Mouse (Mus musculus) embryonic facial prominence, embryonic 14.5 days (tissue): ENCODE data around the gene Tnni2. TPM values are rescaled to one million over a fixed set of nuclear protein-coding genes. Genes with fewer than 3 reads are reported as not detected.

Experiments
- ATAC-seq: fragments of 200-750 bp; cut with Nextera tagmentation; 2 replicates; pipeline ENCODE4 v1.8.0; 2017; ENCODE audit warnings: low read depth, moderate number of reproducible peaks, moderate TSS enrichment
- DNase-seq: peaks from one replicate; pipeline ENCODE4 v3.0.0-alpha.2; 2015; ENCODE audit warnings: low spot score
- H3K27ac ChIP-seq: fragments of 300-500 bp; sonication (generic); replicated peaks from 2 replicates; pipeline ENCODE4 v1.5.1; 2014; ENCODE audit warnings: low read depth, mild to moderate bottlenecking, low read length, moderate library complexity
- H3K27me3 ChIP-seq: fragments of 300-500 bp; sonication (generic); replicated peaks from 2 replicates; pipeline ENCODE4 v1.6.1; 2014; ENCODE audit warnings: low read length; ENCODE audit not compliant: control insufficient read depth, insufficient read depth
- H3K36me3 ChIP-seq: fragments of 300-500 bp; sonication (generic); 2 replicates; pipeline ENCODE4 v1.6.1; 2014; ENCODE audit warnings: low read length, mixed read lengths; ENCODE audit not compliant: control insufficient read depth, insufficient read depth
- H3K4me1 ChIP-seq: fragments of 300-500 bp; sonication (generic); 2 replicates; pipeline ENCODE4 v1.6.1; 2014; ENCODE audit warnings: antibody characterized with exemption, low read length; ENCODE audit not compliant: control insufficient read depth, insufficient read depth
- H3K4me2 ChIP-seq: fragments of 300-500 bp; sonication (generic); 2 replicates; pipeline ENCODE4 v1.6.1; 2014; ENCODE audit warnings: low read depth, mild to moderate bottlenecking, low read length, moderate library complexity, mixed read lengths
- H3K4me3 ChIP-seq: fragments of 300-500 bp; sonication (generic); 2 replicates; pipeline ENCODE4 v1.5.1; 2014; ENCODE audit warnings: low read depth, mild to moderate bottlenecking, low read length
- H3K9ac ChIP-seq: fragments of 300-500 bp; sonication (generic); 2 replicates; pipeline ENCODE4 v1.6.1; 2014; ENCODE audit warnings: low read depth, mild to moderate bottlenecking, low read length, moderate library complexity, mixed read lengths
- H3K9me3 ChIP-seq: fragments of 300-500 bp; sonication (generic); 2 replicates; pipeline ENCODE4 v1.6.1; 2016; ENCODE audit warnings: low read length; ENCODE audit not compliant: control insufficient read depth
- WGBS: fragments of 180-500 bp; shearing (Covaris S2); extraction: QIAGEN DNeasy Blood & Tissue Kit; methylation state at CpG from one replicate; pipeline ENCODE4 v1.1.7; 2014; 5-methylcytosine and 5-hydroxymethylcytosine counted together
- polyA plus RNA-seq: library from polyadenylated mRNA; unstranded; fragments of >200 nt; fragmentation: Nextera tagmentation; extraction: Ambion mirVana; gene quantifications from 2 replicates; pipeline ENCODE4 v1.2.1, GENCODE M21; 2014

The Tnni2 gene
- polyA plus RNA-seq, 1 experiment from 2014 or later = 564 TPM

DNA sequence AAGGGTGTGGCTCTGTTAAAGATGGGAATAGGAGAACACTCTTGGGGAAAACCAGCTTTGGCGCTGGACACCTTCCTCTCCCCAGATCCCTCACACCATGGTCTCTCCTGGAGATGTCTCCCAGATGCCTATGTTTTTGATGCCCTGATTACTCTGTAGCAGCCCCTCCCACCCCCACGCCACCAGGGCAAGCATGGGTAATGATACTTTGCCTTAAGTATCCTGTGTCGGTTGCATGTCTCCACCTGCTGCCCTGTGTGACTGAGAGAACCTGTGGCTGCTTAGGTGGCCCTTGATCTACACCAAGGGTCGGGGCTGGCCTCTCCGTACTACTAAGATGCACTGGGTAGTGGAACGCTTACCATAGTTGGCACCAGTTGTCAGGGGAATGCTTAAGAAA, 36.4 kb downstream of the Tnni2 start:
- Histone ChIP-seq H3K9ac (no peak overlapping the region), H3K27ac (no peak overlapping the region; the same call in 1 of the 2 replicates), H3K9me3 (no peaks in the 10 kb centered on the region), H3K4me1 (peaks cover 26% of the 10 kb centered on the region), H3K27me3 (no peaks in the 10 kb centered on the region), H3K4me3 (no peak overlapping the region), H3K4me2 (no peak overlapping the region), H3K36me3 (no peaks in the 10 kb centered on the region)
- 84% methylated on average over 6 of the region's 6 CpGs for WGBS
- no peak for DNase-seq
- ATAC-seq = no peak

DNA sequence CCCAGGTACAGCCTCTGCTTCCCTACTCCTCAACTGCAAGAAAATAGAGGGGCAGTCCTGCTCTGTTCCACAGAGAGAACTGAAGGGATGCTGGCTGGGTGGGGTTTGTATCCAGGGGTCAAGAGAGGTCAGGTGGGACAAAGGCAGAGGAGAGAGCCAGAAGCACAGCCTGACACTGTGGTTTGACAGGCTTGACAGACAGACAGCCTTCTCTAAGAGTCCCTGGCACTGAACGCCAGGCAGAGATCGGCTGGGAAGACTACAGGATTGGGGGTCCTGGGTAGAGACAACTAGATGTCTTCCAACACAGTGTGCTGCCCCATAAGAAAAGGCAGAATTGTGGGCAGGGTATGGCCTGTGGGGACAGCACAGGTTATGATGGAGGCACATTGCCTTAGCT, 37.0 kb downstream of the Tnni2 start:
- WGBS = 85% methylated on average over 2 of the region's 2 CpGs
- DNase-seq = no peak
- H3K9me3 ChIP-seq = no peaks in the 10 kb centered on the region
- H3K4me1 ChIP-seq = peaks cover 32% of the 10 kb centered on the region
- no peak overlapping the region for H3K4me2 ChIP-seq
- ATAC-seq = no peak
- no peak overlapping the region for H3K4me3 ChIP-seq
- no peak overlapping the region for H3K9ac ChIP-seq
- H3K36me3 ChIP-seq = no peaks in the 10 kb centered on the region
- no peaks in the 10 kb centered on the region for H3K27me3 ChIP-seq
- no peak overlapping the region; the same call in none of the 2 replicates for H3K27ac ChIP-seq

DNA sequence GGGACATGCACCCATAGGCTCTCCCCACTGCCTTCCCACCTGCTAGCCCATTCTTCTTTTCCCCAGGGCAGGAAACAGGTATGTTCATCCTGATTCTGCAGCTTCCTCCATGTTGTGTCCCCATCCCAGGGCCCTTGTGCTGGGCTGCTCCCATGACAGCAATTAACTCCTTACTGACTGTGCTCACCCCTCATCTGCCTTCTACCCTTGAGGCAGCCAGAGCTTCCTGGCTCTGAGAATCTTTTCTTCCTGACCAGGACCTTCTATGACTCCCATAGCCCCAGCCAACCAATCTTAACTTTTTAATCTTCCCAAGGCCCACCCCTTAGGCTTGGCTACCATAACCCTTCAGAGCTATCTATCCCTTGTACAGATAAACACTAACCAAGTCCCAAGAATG, 37.7 kb downstream of the Tnni2 start:
- Histone ChIP-seq H3K27ac (no peak overlapping the region), H3K27me3 (no peaks in the 10 kb centered on the region), H3K9ac (no peak overlapping the region), H3K36me3 (no peaks in the 10 kb centered on the region), H3K4me3 (no peak overlapping the region), H3K4me2 (no peak overlapping the region), H3K9me3 (no peaks in the 10 kb centered on the region), H3K4me1 (peaks cover 35% of the 10 kb centered on the region)
- DNase-seq = no peak
- no peak for ATAC-seq

DNA sequence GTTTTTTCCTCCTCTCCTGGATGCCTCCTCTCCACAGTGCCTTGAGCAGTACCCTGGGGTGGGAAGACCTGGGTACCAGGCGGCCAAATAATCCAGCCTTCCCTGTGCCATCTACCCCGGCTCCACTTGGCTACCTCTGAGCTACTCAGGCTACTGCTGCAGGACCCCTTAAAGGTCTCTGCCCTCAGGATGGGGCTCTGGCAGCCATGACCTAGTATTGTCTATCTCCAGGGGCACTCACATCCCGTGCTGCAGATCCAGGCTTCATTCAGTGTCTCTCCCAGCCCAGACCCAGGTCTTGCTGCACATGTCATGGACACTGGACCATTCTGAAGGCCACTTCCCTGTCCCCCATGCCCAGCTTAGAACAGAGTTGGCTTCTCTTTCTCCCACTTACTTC, 38.3 kb downstream of the Tnni2 start:
- Histone ChIP-seq H3K4me3 (no peak overlapping the region), H3K4me1 (peaks cover 35% of the 10 kb centered on the region), H3K27ac (peak overlapping the region; percentile 98; the same call in 1 of the 2 replicates), H3K36me3 (no peaks in the 10 kb centered on the region), H3K9ac (no peak overlapping the region), H3K4me2 (no peak overlapping the region), H3K9me3 (no peaks in the 10 kb centered on the region), H3K27me3 (no peaks in the 10 kb centered on the region)
- ATAC-seq (no peak), DNase-seq (no peak)
- WGBS = 93% methylated on average over 3 of the region's 3 CpGs

DNA sequence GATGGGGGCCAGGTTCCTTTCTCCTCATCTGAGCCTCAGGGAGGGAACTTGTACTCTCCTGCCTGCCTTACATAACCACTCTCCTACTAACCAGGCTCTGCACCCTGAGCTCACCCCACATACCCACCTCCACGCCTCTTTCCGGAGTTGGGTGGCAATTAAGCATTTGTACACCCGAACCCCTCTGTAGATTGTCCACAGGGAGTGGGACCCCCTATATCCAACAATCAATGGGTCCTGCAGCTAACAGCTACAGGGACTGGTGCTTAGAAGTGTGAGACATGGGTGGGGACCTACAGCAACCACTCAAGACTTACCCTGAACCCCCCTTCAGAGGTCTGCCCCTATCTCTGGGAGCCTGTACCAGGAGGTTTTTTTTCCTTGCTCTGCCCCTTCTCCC, 39.1 kb downstream of the Tnni2 start:
- Histone ChIP-seq H3K4me3 (no peak overlapping the region), H3K9ac (peak overlapping the region; percentile 64; the same call in 1 of the 2 replicates), H3K9me3 (no peaks in the 10 kb centered on the region), H3K27me3 (no peaks in the 10 kb centered on the region), H3K36me3 (no peaks in the 10 kb centered on the region), H3K4me1 (peaks cover 35% of the 10 kb centered on the region), H3K27ac (peak overlapping the region; percentile 98), H3K4me2 (peak overlapping the region; percentile 51; the same call in 1 of the 2 replicates)
- WGBS = 84% methylated on average over 3 of the region's 3 CpGs
- ATAC-seq (no peak), DNase-seq (no peak)

DNA sequence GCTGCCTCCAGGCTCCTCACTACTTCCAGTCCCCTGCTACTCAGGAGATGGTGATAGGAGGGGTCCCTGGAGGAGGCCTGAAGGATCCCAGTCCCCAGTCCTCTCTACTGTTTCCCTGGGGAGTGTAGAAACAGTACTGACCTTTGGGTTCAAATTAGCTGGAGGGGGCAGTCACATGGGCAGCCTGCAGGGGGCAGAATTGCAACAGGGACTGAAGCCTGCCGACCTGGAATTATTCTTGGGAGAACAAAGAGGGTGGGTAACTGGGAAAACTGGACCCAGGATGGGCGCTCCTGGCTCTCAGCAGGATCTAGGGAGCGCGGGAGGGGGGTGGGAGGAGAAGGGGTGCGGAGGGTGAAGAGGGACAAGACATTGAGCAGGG, 39.6 kb downstream of the Tnni2 start:
- peak overlapping the region; percentile 98 for H3K27ac ChIP-seq
- peak overlapping the region; percentile 23; the same call in 1 of the 2 replicates for H3K4me3 ChIP-seq
- H3K4me2 ChIP-seq = peak overlapping the region; percentile 51
- no peak for ATAC-seq
- no peaks in the 10 kb centered on the region for H3K27me3 ChIP-seq
- no peaks in the 10 kb centered on the region for H3K36me3 ChIP-seq
- no peak for DNase-seq
- peaks cover 40% of the 10 kb centered on the region for H3K4me1 ChIP-seq
- 14% methylated on average over 5 of the region's 5 CpGs for WGBS
- H3K9ac ChIP-seq = peak overlapping the region; percentile 64
- no peaks in the 10 kb centered on the region for H3K9me3 ChIP-seq

DNA sequence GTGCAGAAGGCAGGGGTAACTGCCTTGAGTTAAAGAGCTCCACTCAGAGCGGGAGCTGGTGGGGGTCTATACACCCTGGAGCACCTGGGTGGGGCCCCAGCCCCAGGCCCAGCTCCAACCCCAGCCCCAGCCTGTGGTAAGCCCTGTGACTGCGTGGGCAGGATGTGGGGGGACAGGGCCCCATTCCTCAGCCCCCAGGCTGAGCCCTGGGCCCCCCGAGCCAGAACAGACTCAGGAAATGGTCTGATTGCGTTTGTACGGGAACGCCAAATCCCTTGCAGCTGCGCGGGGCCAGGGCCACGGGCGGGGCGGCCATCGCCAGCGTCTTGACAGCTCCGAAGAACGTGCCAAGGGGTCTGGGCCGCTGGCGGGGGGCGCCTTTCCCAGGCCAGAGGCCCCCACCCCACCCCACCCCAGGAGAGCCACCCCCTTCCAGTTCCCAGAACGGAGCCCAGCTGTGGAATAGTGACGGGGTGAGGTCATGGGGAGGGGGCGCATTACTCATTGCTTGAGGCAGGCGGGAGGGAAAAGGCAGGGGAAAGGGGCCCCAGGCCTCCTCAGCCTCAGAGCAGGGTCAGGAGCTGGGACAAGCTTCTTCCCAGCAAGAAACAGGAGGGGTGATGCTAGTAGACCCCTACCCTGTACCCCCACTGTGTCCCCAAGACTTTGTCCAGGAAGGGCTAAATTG, 40.1 kb downstream of the Tnni2 start:
- peak overlapping the region; percentile 64 for H3K9ac ChIP-seq
- peaks cover 44% of the 10 kb centered on the region for H3K4me1 ChIP-seq
- ATAC-seq (peak; percentile 80), DNase-seq (peak; percentile 96)
- H3K9me3 ChIP-seq = no peaks in the 10 kb centered on the region
- 2% methylated on average over 9 of the region's 22 CpGs for WGBS
- peak overlapping the region; percentile 98 for H3K27ac ChIP-seq
- peak overlapping the region; percentile 23 for H3K4me3 ChIP-seq
- H3K4me2 ChIP-seq = peak overlapping the region; percentile 51
- H3K27me3 ChIP-seq = no peaks in the 10 kb centered on the region
- H3K36me3 ChIP-seq = no peaks in the 10 kb centered on the region

DNA sequence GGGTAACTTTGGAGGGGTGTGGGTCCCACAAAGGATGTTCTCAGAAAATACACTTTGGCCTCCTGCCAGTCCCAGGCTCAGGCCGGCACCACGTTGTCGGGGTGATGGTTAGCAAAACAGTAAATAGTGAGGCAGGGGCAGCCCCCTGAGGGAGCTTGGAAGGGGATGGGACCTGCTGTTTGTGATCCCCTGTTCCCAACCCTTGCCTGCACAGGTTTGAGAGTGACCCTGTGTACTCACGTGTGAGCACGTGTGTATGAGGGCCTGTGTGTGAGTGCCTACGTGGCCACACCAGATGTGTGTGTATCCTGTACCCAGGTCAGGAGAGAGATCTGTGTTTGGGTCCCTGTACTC, 40.6 kb downstream of the Tnni2 start:
- DNase-seq (peak; percentile 75), ATAC-seq (peak; percentile 31)
- Histone ChIP-seq H3K4me3 (0 out of 2 replicates have a peak overlapping the region, but pooled peaks have one; percentile 23), H3K4me2 (peak overlapping the region; percentile 51), H3K27ac (peak overlapping the region; percentile 98), H3K9ac (peak overlapping the region; percentile 64), H3K36me3 (no peaks in the 10 kb centered on the region), H3K4me1 (peaks cover 48% of the 10 kb centered on the region), H3K27me3 (no peaks in the 10 kb centered on the region), H3K9me3 (no peaks in the 10 kb centered on the region)
- 8% methylated on average over 6 of the region's 6 CpGs for WGBS

DNA sequence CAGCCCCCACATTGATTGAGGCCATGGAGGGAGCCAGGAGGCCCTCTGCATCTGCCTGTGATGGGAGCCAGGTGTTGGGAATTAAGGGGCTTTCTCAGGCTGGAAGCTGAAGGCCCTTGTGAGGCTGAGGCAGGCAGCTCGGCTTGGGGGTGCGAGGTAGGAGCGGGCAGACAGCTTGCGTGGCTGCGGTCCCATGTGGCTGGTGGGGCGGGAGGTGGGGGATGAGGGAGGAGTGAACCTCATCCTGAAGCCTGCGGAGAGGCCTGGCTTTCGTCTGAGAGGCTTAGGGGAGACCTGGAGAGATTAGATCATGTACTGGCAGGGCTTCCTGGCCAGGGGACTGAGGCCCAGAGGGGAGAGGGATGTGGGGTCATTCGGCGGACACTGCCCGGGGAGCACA, 41.5 kb downstream of the Tnni2 start:
- peak; percentile 94 for DNase-seq
- no peaks in the 10 kb centered on the region for H3K36me3 ChIP-seq
- 23% methylated on average over 11 of the region's 11 CpGs for WGBS
- peak; percentile 24; the same call in 1 of the 2 replicates for ATAC-seq
- peak overlapping the region; percentile 26 for H3K9ac ChIP-seq
- H3K27ac ChIP-seq = peak overlapping the region; percentile 98
- H3K9me3 ChIP-seq = no peaks in the 10 kb centered on the region
- H3K27me3 ChIP-seq = no peaks in the 10 kb centered on the region
- H3K4me3 ChIP-seq = no peak overlapping the region
- peaks cover 56% of the 10 kb centered on the region for H3K4me1 ChIP-seq
- no peak overlapping the region for H3K4me2 ChIP-seq
